Mouse (Mus musculus) hindbrain, embryonic 13.5 days (tissue): ENCODE measurements around the gene Adgra3. TPM values are rescaled to one million over a fixed set of nuclear protein-coding genes. Genes with fewer than 3 reads are reported as not detected.

Source experiments
- ATAC-seq: fragments of 200-750 bp; cut with Nextera tagmentation; 2 replicates; pipeline ENCODE4 v1.8.0; 2017; ENCODE audit warnings: moderate TSS enrichment; ENCODE audit not compliant: low FRiP score
- H3K27ac ChIP-seq: fragments of 300-500 bp; sonication (generic); 2 replicates; pipeline ENCODE4 v1.5.1; 2015; ENCODE audit warnings: inconsistent platforms, mild to moderate bottlenecking, moderate library complexity
- H3K27me3 ChIP-seq: fragments of 300-500 bp; sonication (generic); 2 replicates; pipeline ENCODE4 v1.6.1; 2015; ENCODE audit warnings: mild to moderate bottlenecking, inconsistent platforms
- H3K36me3 ChIP-seq: fragments of 300-500 bp; sonication (generic); 2 replicates; pipeline ENCODE4 v1.6.1; 2015; ENCODE audit warnings: mild to moderate bottlenecking, inconsistent platforms
- H3K4me1 ChIP-seq: fragments of 300-500 bp; sonication (generic); replicated peaks from 2 replicates; pipeline ENCODE4 v1.6.1; 2015; ENCODE audit warnings: inconsistent platforms
- H3K4me2 ChIP-seq: fragments of 300-500 bp; sonication (generic); 2 replicates; pipeline ENCODE4 v1.6.1; 2015; ENCODE audit warnings: inconsistent platforms, mild to moderate bottlenecking, moderate library complexity
- H3K4me3 ChIP-seq: fragments of 300-500 bp; sonication (generic); 2 replicates; pipeline ENCODE4 v1.5.1; 2015; ENCODE audit warnings: mild to moderate bottlenecking, inconsistent platforms
- H3K9ac ChIP-seq: fragments of 300-500 bp; sonication (generic); 2 replicates; pipeline ENCODE4 v1.6.1; 2015; ENCODE audit warnings: mild to moderate bottlenecking, inconsistent platforms
- H3K9me3 ChIP-seq: fragments of 300-500 bp; sonication (generic); 2 replicates; pipeline ENCODE4 v1.6.1; 2016; ENCODE audit warnings: inconsistent platforms
- WGBS: fragments of 180-500 bp; shearing (Covaris S2); methylation state at CpG from one replicate; pipeline ENCODE4 v1.1.7; 2015; 5-methylcytosine and 5-hydroxymethylcytosine counted together
- polyA plus RNA-seq: library from polyadenylated mRNA; unstranded; fragments of >200 nt; fragmentation: Nextera tagmentation; extraction: Ambion mirVana; gene quantifications from 2 replicates; pipeline ENCODE4 v1.2.1, GENCODE M21; 2015

Adgra3 gene
- polyA plus RNA-seq, 1 experiment from 2014 or later: 19.6 TPM

GRCm38 (mm10) chr5:50048271-50048851, 10.4 kb downstream of the Adgra3 start:
- Histone ChIP-seq H3K4me2 (no peak overlapping the region), H3K4me1 (peaks cover 34% of the 10 kb centered on the region), H3K4me3 (no peak overlapping the region), H3K9ac (no peak overlapping the region), H3K36me3 (no peaks in the 10 kb centered on the region), H3K27me3 (no peaks in the 10 kb centered on the region), H3K27ac (peak overlapping the region; percentile 55; the same call in 1 of the 2 replicates), H3K9me3 (no peaks in the 10 kb centered on the region)
- no peak for ATAC-seq
- 64% methylated on average over 5 of the region's 5 CpGs for WGBS

- ATAC-seq: no peak
These were observed 13.6 kb downstream of the Adgra3 start for GRCm38 (mm10) chr5:50045180-50045579.

GRCm38 (mm10) chr5:50043677-50044076, 15.1 kb downstream of the Adgra3 start:
- H3K4me1 ChIP-seq: peaks cover 22% of the 10 kb centered on the region
- no peaks in the 10 kb centered on the region for H3K27me3 ChIP-seq
- WGBS: 89% methylated on average over 4 of the region's 4 CpGs
- no peaks in the 10 kb centered on the region for H3K36me3 ChIP-seq
- H3K9ac ChIP-seq: no peak overlapping the region
- H3K27ac ChIP-seq: no peak overlapping the region
- H3K4me3 ChIP-seq: no peak overlapping the region
- ATAC-seq: no peak
- H3K4me2 ChIP-seq: no peak overlapping the region
- H3K9me3 ChIP-seq: no peaks in the 10 kb centered on the region

More at GRCm38 (mm10) chr5:50045180-50045579, 13.6 kb downstream of the Adgra3 start:
- Histone ChIP-seq H3K9ac (no peak overlapping the region), H3K4me2 (no peak overlapping the region), H3K9me3 (no peaks in the 10 kb centered on the region), H3K27me3 (no peaks in the 10 kb centered on the region), H3K27ac (no peak overlapping the region), H3K4me3 (no peak overlapping the region), H3K4me1 (peaks cover 28% of the 10 kb centered on the region), H3K36me3 (no peaks in the 10 kb centered on the region)
- 94% methylated on average over 6 of the region's 6 CpGs for WGBS

- Histone ChIP-seq H3K4me2 (no peak overlapping the region), H3K36me3 (no peaks in the 10 kb centered on the region), H3K4me1 (peaks cover 23% of the 10 kb centered on the region), H3K9ac (peak overlapping the region; percentile 43), H3K4me3 (no peak overlapping the region), H3K27me3 (no peaks in the 10 kb centered on the region), H3K9me3 (no peaks in the 10 kb centered on the region), H3K27ac (peak overlapping the region; percentile 62; the same call in 1 of the 2 replicates)
- peak; percentile 67; the same call in 1 of the 2 replicates for ATAC-seq
- WGBS: 69% methylated on average over 7 of the region's 7 CpGs
These were observed 16.4 kb downstream of the Adgra3 start for GRCm38 (mm10) chr5:50042274-50042943.

GRCm38 (mm10) chr5:50039521-50039920, 19.3 kb downstream of the Adgra3 start:
- Histone ChIP-seq H3K36me3 (no peaks in the 10 kb centered on the region), H3K9me3 (no peaks in the 10 kb centered on the region), H3K4me2 (no peak overlapping the region), H3K9ac (no peak overlapping the region), H3K27ac (no peak overlapping the region), H3K27me3 (no peaks in the 10 kb centered on the region), H3K4me3 (no peak overlapping the region), H3K4me1 (peaks cover 34% of the 10 kb centered on the region)
- no peak for ATAC-seq
- WGBS: 74% methylated on average over 6 of the region's 6 CpGs

GRCm38 (mm10) chr5:50037666-50038065, 21.1 kb downstream of the Adgra3 start:
- Histone ChIP-seq H3K4me3 (no peak overlapping the region), H3K27ac (0 out of 2 replicates have a peak overlapping the region, but pooled peaks have one; percentile 24), H3K4me2 (no peak overlapping the region), H3K27me3 (no peaks in the 10 kb centered on the region), H3K4me1 (peaks cover 40% of the 10 kb centered on the region), H3K9me3 (no peaks in the 10 kb centered on the region), H3K9ac (no peak overlapping the region), H3K36me3 (no peaks in the 10 kb centered on the region)
- no peak for ATAC-seq
- whole genome bisulfite sequencing: 57% methylated on average over 8 of the region's 8 CpGs

GRCm38 (mm10) chr5:50034900-50035514, 23.8 kb downstream of the Adgra3 start:
- ATAC-seq: no peak
- Histone ChIP-seq H3K27me3 (no peaks in the 10 kb centered on the region), H3K9ac (no peak overlapping the region), H3K9me3 (no peaks in the 10 kb centered on the region), H3K4me3 (no peak overlapping the region), H3K4me1 (peaks cover 34% of the 10 kb centered on the region), H3K4me2 (no peak overlapping the region), H3K36me3 (no peaks in the 10 kb centered on the region), H3K27ac (no peak overlapping the region)
- 84% methylated on average over 8 of the region's 8 CpGs for WGBS

GRCm38 (mm10) chr5:50034231-50034630, 24.6 kb downstream of the Adgra3 start:
- Histone ChIP-seq H3K27me3 (no peaks in the 10 kb centered on the region), H3K9me3 (no peaks in the 10 kb centered on the region), H3K4me3 (no peak overlapping the region), H3K4me2 (no peak overlapping the region), H3K27ac (no peak overlapping the region), H3K9ac (no peak overlapping the region), H3K4me1 (peaks cover 31% of the 10 kb centered on the region), H3K36me3 (no peaks in the 10 kb centered on the region)
- ATAC-seq: peak; percentile 51
- WGBS: 60% methylated on average over 6 of the region's 6 CpGs

- 72% methylated on average over 9 of the region's 9 CpGs for WGBS
- H3K36me3 ChIP-seq: no peaks in the 10 kb centered on the region
- H3K27me3 ChIP-seq: no peaks in the 10 kb centered on the region
- H3K9ac ChIP-seq: no peak overlapping the region
- no peak overlapping the region for H3K4me2 ChIP-seq
- H3K4me1 ChIP-seq: peaks cover 31% of the 10 kb centered on the region
- H3K4me3 ChIP-seq: no peak overlapping the region
- H3K9me3 ChIP-seq: no peaks in the 10 kb centered on the region
- ATAC-seq: no peak
- no peak overlapping the region for H3K27ac ChIP-seq
These were observed 25.1 kb downstream of the Adgra3 start for GRCm38 (mm10) chr5:50033660-50034059.

- WGBS: 73% methylated on average over 5 of the region's 5 CpGs
- Histone ChIP-seq H3K9me3 (no peaks in the 10 kb centered on the region), H3K4me3 (no peak overlapping the region), H3K36me3 (no peaks in the 10 kb centered on the region), H3K9ac (no peak overlapping the region), H3K27ac (no peak overlapping the region), H3K27me3 (no peaks in the 10 kb centered on the region), H3K4me2 (no peak overlapping the region), H3K4me1 (peaks cover 28% of the 10 kb centered on the region)
- peak; percentile 41; the same call in 1 of the 2 replicates for ATAC-seq
These were observed 26.5 kb downstream of the Adgra3 start for GRCm38 (mm10) chr5:50032332-50032731.

GRCm38 (mm10) chr5:50031763-50032272, 27.0 kb downstream of the Adgra3 start:
- H3K4me2 ChIP-seq: no peak overlapping the region
- no peaks in the 10 kb centered on the region for H3K36me3 ChIP-seq
- WGBS: 95% methylated on average over 2 of the region's 2 CpGs
- no peak overlapping the region for H3K4me3 ChIP-seq
- ATAC-seq: no peak; the same call in 1 of the 2 replicates
- no peak overlapping the region for H3K27ac ChIP-seq
- H3K9me3 ChIP-seq: no peaks in the 10 kb centered on the region
- peaks cover 31% of the 10 kb centered on the region for H3K4me1 ChIP-seq
- H3K27me3 ChIP-seq: no peaks in the 10 kb centered on the region
- H3K9ac ChIP-seq: no peak overlapping the region

- H3K36me3 ChIP-seq: no peaks in the 10 kb centered on the region
- H3K4me2 ChIP-seq: no peak overlapping the region
- no peaks in the 10 kb centered on the region for H3K9me3 ChIP-seq
- no peak overlapping the region for H3K4me3 ChIP-seq
- H3K27me3 ChIP-seq: no peaks in the 10 kb centered on the region
- H3K27ac ChIP-seq: no peak overlapping the region
- WGBS: 97% methylated on average over 6 of the region's 6 CpGs
- no peak for ATAC-seq
- peaks cover 36% of the 10 kb centered on the region for H3K4me1 ChIP-seq
- no peak overlapping the region for H3K9ac ChIP-seq
These were observed 27.5 kb downstream of the Adgra3 start for GRCm38 (mm10) chr5:50031288-50031687.
